Mouse (Mus musculus) urinary bladder, postnatal 10 days (tissue): ENCODE results near the gene Ube3c.

Source experiments
- DNase-seq: peaks from one replicate; pipeline ENCODE4 v3.0.0; 2022; ENCODE audit warnings: low spot score

Ube3c gene

DNA sequence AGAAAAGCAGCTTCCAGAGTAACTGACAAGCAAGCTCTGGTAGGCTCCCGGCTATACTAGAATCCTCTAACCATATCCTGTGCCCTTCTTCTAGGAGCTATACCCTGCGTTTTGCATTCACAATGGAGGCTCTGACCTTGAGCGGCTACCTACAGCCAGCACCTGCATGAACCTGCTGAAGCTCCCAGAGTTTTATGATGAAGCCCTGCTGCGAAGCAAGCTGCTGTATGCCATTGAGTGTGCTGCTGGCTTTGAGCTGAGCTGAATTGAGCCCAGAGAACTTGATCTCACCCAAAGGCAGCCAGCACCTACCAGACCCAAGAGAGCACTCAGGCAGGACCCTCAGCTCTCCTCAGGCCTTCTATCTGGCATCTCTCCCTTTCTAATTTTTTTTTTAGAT, 105.3 kb downstream of the Ube3c start:
- no peak for DNase-seq

DNA sequence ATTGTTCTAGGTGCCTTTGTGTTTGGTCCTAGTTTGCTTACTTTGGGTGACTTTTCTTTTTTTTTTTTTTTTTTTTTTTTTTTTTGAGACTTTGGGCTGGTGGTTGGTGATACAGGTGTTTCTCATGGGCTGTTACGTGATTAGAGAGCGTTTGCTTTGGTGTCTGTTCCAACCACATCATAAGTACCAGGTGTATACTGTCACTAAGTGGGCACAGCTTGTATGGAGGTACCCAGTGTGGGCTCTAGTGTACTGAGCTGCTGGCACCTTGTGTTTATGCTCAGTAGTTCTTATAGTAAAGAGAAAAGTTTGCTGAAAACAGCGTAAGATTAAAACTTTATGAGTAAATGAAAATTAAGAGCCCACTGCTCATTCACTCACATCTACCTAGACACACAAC, 107.4 kb downstream of the Ube3c start:
- no peak for DNase-seq

DNA sequence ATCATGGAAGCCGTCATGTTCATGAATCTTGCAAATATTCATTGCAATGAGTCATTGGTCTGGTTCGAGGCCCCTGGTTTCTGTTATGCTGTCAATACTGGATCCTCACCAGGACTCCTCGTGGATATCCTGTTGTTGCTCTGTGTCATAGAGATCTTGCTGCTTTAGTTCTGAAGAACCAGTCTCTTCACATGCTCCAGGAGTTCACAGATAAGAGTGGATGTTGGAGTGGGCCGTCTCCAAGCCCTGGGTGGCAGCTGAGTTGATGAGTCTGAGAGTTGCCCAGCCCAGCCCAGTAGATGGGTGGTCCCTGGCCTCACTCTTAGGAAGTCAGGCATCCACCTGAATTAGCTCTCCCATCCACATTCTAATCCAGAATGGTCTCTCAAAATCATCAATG, 116.0 kb downstream of the Ube3c start:
- DNase-seq = no peak

DNA sequence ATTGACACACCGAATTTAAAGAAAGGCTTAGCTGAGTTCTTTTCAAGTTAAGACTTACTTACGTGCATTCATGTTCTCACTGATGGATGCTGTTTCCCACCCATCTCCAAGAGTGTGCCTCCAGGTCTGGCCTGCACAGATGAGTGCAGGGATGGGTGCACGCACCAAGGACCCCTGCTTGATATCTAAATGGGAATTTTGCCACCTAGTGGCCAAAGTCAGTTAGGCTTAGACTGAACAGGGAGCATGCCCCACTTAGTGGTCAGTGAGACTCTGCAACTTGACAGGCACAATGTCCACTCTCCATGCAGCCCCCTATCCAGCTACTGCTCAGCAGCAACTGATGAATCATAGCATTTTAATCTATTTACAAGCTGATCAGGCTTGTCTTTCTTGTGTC, 118.6 kb downstream of the Ube3c start:
- DNase-seq = no peak

GRCm38 (mm10) chr5:29688352-29688751, 119.3 kb downstream of the Ube3c start:
- DNase-seq = no peak

- DNase-seq = no peak
Measured at GRCm38 (mm10) chr5:29698493-29698892, 129.5 kb downstream of the Ube3c start.

DNA sequence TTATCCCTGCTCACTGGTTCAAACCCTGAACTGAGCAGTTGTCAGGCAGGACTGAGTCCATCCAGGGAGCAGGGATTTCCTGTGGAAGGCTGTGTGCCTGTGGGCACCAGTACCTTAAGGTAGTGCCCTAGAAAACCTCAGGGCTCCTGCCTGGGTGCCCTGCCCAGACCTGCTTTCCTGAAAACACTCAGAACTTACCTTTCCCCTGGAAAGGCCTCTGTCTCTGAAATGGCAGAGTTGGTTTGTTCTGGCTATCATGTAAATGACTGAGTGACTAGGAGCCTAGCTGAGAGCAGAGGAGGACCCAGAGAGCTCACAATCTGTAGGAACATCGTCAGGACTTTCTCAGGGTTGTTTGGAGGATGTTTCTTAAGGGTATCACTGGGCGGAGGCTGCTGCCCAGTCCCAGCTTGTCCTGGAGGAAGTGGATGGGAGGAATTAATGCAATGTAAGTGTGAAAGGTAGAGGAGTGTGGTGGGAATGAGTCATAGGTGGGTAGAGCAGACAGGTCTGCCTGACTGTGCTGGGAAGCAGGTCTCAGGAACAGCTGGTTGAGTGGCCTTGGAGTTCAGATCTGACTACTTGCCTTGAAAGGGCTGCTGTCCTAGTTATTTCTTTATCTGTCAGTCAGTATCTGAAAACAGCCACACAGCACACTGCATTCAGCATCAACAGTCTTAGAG, 130.6 kb downstream of the Ube3c start:
- DNase-seq = no peak

- no peak for DNase-seq
Measured at GRCm38 (mm10) chr5:29707241-29707640, 138.2 kb downstream of the Ube3c start.

DNA sequence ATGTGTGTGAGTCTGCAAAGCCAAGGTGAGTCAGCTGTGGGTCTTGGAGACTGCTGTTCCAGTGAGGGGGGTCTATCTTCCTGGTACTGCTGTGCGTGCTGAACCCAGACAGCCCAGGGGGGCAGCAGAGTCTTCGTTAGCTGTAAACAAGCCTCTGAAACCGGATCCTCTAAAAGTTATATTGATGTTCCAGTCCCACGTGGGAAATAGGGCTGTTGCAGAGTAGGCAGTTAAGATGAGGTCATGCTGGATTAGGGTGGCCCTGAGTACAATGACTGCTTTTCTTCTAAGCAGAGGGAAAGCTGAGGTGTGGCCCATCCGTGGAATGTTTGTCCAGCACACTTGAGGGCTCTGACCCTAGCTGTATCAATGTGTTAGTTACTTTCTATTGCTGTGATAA, 139.2 kb downstream of the Ube3c start:
- DNase-seq = no peak

- DNase-seq = no peak
Measured at GRCm38 (mm10) chr5:29711631-29712030, 142.6 kb downstream of the Ube3c start.

DNA sequence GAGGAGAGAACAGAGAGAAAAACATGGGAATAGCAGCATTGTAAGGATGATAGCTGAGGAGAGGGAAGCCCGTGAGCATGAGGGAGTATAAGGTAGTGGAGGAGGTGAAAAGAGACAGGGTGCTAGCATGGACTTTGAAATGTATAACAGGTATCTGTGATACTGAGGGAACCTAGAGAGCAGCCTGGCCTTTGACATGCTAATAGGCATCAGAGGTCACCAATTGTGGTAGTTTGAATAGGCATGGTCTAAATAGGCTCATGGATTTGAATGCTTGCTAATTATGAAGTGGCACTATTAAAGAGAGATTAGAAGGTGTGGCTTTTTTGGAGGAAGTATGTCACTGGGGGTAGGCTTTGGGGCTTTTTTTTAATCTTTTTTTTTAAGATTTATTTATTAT, 143.9 kb downstream of the Ube3c start:
- DNase-seq = no peak

DNA sequence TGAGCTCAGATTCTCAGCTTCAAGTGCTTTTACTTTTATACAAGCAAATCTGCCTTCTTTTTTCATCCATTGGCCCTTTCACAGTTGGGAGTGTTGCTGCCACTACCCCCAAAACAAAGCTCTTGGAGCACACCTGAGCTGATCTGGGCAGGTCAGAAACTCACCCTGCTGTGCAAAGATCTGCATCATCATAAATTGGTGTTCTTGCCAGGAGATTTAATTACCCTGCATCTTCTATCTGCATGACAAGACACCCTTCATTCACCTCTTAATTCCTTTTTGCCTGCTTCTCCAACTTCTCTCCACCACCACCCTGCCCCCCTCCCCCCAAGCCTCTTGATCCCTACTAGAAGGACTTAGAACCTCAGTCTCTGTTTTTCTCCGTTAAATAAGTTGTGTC, 152.1 kb downstream of the Ube3c start:
- no peak for DNase-seq

DNA sequence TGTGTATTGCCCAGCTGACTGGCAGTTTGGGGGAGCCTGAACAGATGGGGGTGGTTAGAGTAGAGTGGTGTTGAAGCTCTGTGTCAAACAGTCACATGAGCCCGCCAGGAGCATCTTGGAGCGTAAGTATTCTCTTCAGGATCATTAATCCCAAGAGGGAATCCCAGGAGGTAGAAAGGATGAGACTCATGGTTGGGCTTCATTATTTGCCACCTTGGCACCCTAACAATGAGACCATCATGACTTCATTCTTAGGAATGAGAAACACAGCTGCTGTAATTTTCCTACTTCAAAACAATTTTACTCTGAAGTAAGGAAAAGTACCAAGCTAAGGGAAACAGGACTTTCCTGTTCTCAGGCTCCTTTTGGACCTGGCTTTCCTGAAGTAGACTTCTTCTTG, 156.3 kb downstream of the Ube3c start:
- no peak for DNase-seq
